Mouse (Mus musculus) embryonic facial prominence, embryonic 11.5 days (tissue): ENCODE measurements at regions not wholly inside any gene's neighbourhood (a gene's known extent, or its start where the extent isn't known, plus 50 kb on each side); places are given as distances from the start of the nearest gene placed in this dataset.

Experiments
- ATAC-seq: fragments of 200-750 bp; cut with Nextera tagmentation; replicated peaks from 2 replicates; pipeline ENCODE4 v1.8.0; 2017; ENCODE audit warnings: low read depth; ENCODE audit not compliant: insufficient number of reproducible peaks, low FRiP score, low TSS enrichment
- DNase-seq: peaks from one replicate; pipeline ENCODE4 v3.0.0-alpha.2; 2015; ENCODE audit warnings: low spot score
- H3K27ac ChIP-seq: fragments of 300-500 bp; sonication (generic); replicated peaks from 2 replicates; pipeline ENCODE4 v1.5.1; 2014; ENCODE audit warnings: mild to moderate bottlenecking, low read depth, low read length, control low read depth
- H3K27me3 ChIP-seq: fragments of 300-500 bp; sonication (generic); 2 replicates; pipeline ENCODE4 v1.6.1; 2014; ENCODE audit warnings: mild to moderate bottlenecking, low read length, moderate library complexity, mixed read lengths; ENCODE audit not compliant: control insufficient read depth, insufficient read depth
- H3K36me3 ChIP-seq: fragments of 300-500 bp; sonication (generic); replicated peaks from 2 replicates; pipeline ENCODE4 v1.6.1; 2014; ENCODE audit warnings: low read depth, mild to moderate bottlenecking, low read length, moderate library complexity, mixed read lengths; ENCODE audit not compliant: control insufficient read depth, insufficient read depth
- H3K4me1 ChIP-seq: fragments of 300-500 bp; sonication (generic); 2 replicates; pipeline ENCODE4 v1.6.1; 2014; ENCODE audit warnings: low read length, mixed read lengths; ENCODE audit not compliant: control insufficient read depth, insufficient read depth
- H3K4me2 ChIP-seq: fragments of 300-500 bp; sonication (generic); 2 replicates; pipeline ENCODE4 v1.6.1; 2014; ENCODE audit warnings: low read depth, mild to moderate bottlenecking, control low read depth, low read length, moderate library complexity
- H3K4me3 ChIP-seq: fragments of 300-500 bp; sonication (generic); 2 replicates; pipeline ENCODE4 v1.5.1; 2014; ENCODE audit warnings: low read depth, low read length, control low read depth
- H3K9ac ChIP-seq: fragments of 300-500 bp; sonication (generic); replicated peaks from 2 replicates; pipeline ENCODE4 v1.6.1; 2014; ENCODE audit warnings: mild to moderate bottlenecking, control low read depth, low read length
- H3K9me3 ChIP-seq: fragments of 300-500 bp; sonication (generic); replicated peaks from 2 replicates; pipeline ENCODE4 v1.6.1; 2016; ENCODE audit warnings: mild to moderate bottlenecking, low read length, inconsistent platforms, mixed read lengths; ENCODE audit not compliant: control insufficient read depth
- WGBS: fragments of 180-500 bp; shearing (Covaris S2); extraction: QIAGEN DNeasy Blood & Tissue Kit; methylation state at CpG from one replicate; pipeline ENCODE4 v1.1.7; 2014; 5-methylcytosine and 5-hydroxymethylcytosine counted together

- Histone ChIP-seq H3K27ac (no peak overlapping the region), H3K9me3 (no peaks in the 10 kb centered on the region), H3K4me2 (no peak overlapping the region), H3K27me3 (no peaks in the 10 kb centered on the region), H3K36me3 (no peaks in the 10 kb centered on the region), H3K9ac (no peak overlapping the region), H3K4me3 (no peak overlapping the region), H3K4me1 (no peaks in the 10 kb centered on the region)
- no peak for ATAC-seq
- no peak for DNase-seq
Measured at GRCm38 (mm10) chr17:67445986-67446385, 91.7 kb upstream of the Ptprm start.

- Histone ChIP-seq H3K27ac (no peak overlapping the region), H3K9ac (no peak overlapping the region), H3K9me3 (no peaks in the 10 kb centered on the region), H3K4me1 (no peaks in the 10 kb centered on the region), H3K27me3 (no peaks in the 10 kb centered on the region), H3K4me2 (no peak overlapping the region), H3K4me3 (no peak overlapping the region), H3K36me3 (no peaks in the 10 kb centered on the region)
- 71% methylated on average over 2 of the region's 2 CpGs for WGBS
- DNase-seq (no peak), ATAC-seq (no peak)
Measured at GRCm38 (mm10) chr17:67440961-67441360, 86.7 kb upstream of the Ptprm start.

- no peak for ATAC-seq
- H3K4me2 ChIP-seq = no peak overlapping the region
Measured at GRCm38 (mm10) chr17:67419956-67420711, 65.9 kb upstream of the Ptprm start.

GRCm38 (mm10) chr17:67412546-67413250, 58.4 kb upstream of the Ptprm start:
- DNase-seq (no peak), ATAC-seq (no peak)
- Histone ChIP-seq H3K4me3 (no peak overlapping the region), H3K4me2 (no peak overlapping the region), H3K4me1 (no peaks in the 10 kb centered on the region), H3K36me3 (no peaks in the 10 kb centered on the region), H3K27me3 (no peaks in the 10 kb centered on the region), H3K9ac (no peak overlapping the region), H3K27ac (no peak overlapping the region), H3K9me3 (no peaks in the 10 kb centered on the region)
- WGBS = 94% methylated on average over 8 of the region's 8 CpGs

More at GRCm38 (mm10) chr17:67419956-67420711, 65.9 kb upstream of the Ptprm start:
- DNase-seq = no peak
- no peaks in the 10 kb centered on the region for H3K4me1 ChIP-seq
- H3K4me3 ChIP-seq = no peak overlapping the region
- H3K27ac ChIP-seq = no peak overlapping the region
- H3K9me3 ChIP-seq = no peaks in the 10 kb centered on the region
- no peaks in the 10 kb centered on the region for H3K27me3 ChIP-seq
- no peak overlapping the region for H3K9ac ChIP-seq
- H3K36me3 ChIP-seq = no peaks in the 10 kb centered on the region
- 89% methylated on average over 4 of the region's 4 CpGs for WGBS

GRCm38 (mm10) chr17:67409911-67410310, 55.7 kb upstream of the Ptprm start:
- 75% methylated on average over 2 of the region's 2 CpGs for WGBS
- no peak overlapping the region for H3K4me3 ChIP-seq
- no peak overlapping the region for H3K4me2 ChIP-seq
- ATAC-seq (no peak), DNase-seq (no peak)
- no peaks in the 10 kb centered on the region for H3K4me1 ChIP-seq
- no peaks in the 10 kb centered on the region for H3K36me3 ChIP-seq
- H3K27me3 ChIP-seq = no peaks in the 10 kb centered on the region
- H3K9me3 ChIP-seq = no peaks in the 10 kb centered on the region
- H3K9ac ChIP-seq = no peak overlapping the region
- no peak overlapping the region for H3K27ac ChIP-seq

- Histone ChIP-seq H3K27ac (no peak overlapping the region), H3K27me3 (no peaks in the 10 kb centered on the region), H3K4me2 (no peak overlapping the region), H3K36me3 (no peaks in the 10 kb centered on the region), H3K4me1 (no peaks in the 10 kb centered on the region), H3K9me3 (no peaks in the 10 kb centered on the region), H3K9ac (no peak overlapping the region), H3K4me3 (no peak overlapping the region)
- WGBS = 85% methylated on average over 2 of the region's 2 CpGs
- no peak for ATAC-seq
- no peak for DNase-seq
Measured at GRCm38 (mm10) chr17:67405934-67406333, 51.7 kb upstream of the Ptprm start.
